Mouse (Mus musculus) cortical plate, adult 2 months (tissue): Measurements from ENCODE around the gene Zfhx3. TPM values are rescaled to one million over a fixed set of nuclear protein-coding genes. Genes with fewer than 3 reads are reported as not detected.

Experiments
- H3K27ac ChIP-seq: fragments of 200-500 bp; 2 replicates; pipeline ENCODE4 v1.5.1; 2012; ENCODE audit warnings: low read length, control low read depth, inconsistent platforms; ENCODE audit not compliant: insufficient read depth
- H3K4me1 ChIP-seq: fragments of 200-500 bp; 2 replicates; pipeline ENCODE4 v1.6.1; 2011; ENCODE audit warnings: low read length; ENCODE audit not compliant: control insufficient read depth, insufficient read depth
- H3K4me3 ChIP-seq: fragments of 200-500 bp; 2 replicates; pipeline ENCODE4 v1.5.1; 2011; ENCODE audit warnings: mild to moderate bottlenecking, low read length, control low read depth; ENCODE audit not compliant: insufficient read depth
- CTCF ChIP-seq: fragments of 200-500 bp; IDR thresholded peaks from 2 replicates; pipeline ENCODE4 v1.5.1; 2011; ENCODE audit warnings: mild to moderate bottlenecking, control low read depth, low read length; ENCODE audit not compliant: insufficient read depth; ENCODE audit errors: extremely low read depth
- POLR2A ChIP-seq: fragments of 200-500 bp; IDR thresholded peaks from 2 replicates; pipeline ENCODE4 v1.6.1; 2011; ENCODE audit warnings: mild to moderate bottlenecking, low read length, control low read depth; ENCODE audit not compliant: insufficient read depth; ENCODE audit errors: extremely low read depth
- polyA plus RNA-seq: library from polyadenylated mRNA; depleted of rRNA; stranded (reverse); fragments of >200 nt; gene quantifications from 2 replicates; pipeline ENCODE4 v1.2.3, GENCODE M21; 2012

The Zfhx3 gene
- polyA plus RNA-seq, 1 experiment = 1.3 TPM

DNA sequence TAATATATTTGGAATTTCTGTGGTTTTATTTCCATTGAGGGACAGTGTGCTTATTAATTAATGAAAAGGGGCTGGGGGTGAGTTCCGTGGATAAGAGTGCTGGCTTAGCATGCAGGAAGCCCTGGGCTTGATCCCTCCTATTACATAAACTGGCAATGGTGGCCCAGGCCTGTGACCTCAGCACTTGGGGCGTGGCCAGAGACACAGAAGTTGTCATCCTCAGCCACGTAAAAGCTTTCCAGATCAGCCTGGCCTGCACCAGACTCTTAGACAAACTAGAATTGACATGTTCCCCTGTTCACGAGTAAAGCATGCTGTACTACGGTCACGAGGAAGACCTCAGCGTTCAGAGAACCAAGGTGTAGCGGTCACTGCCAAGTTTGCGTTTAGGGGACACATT, 808.4 kb downstream of the Zfhx3 start:
- H3K27ac ChIP-seq = no peak overlapping the region
- TF ChIP-seq POLR2A (no peak), CTCF (no peak)
- no peaks in the 10 kb centered on the region for H3K4me1 ChIP-seq
- H3K4me3 ChIP-seq = no peak overlapping the region

DNA sequence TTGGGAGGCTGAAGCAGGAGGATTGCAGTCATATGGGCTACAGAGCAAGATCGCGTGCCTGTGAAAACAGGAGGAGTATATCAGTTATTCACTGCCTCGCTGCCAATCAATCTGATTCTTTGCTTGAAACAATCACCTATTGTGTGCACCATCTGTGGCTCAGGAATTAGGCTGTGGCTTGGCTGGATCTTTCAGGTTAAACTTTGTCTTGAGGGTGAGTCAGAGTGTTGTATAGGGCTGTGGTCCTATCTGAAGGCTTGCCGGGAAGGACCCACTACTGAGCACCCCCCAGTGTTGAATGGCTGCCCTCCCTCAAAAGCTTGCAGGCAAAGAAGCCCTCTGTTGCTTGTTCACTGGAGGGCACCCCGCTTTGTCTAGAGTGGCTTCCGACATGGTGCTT, 812.1 kb downstream of the Zfhx3 start:
- Histone ChIP-seq H3K27ac (no peak overlapping the region), H3K4me3 (no peak overlapping the region), H3K4me1 (no peaks in the 10 kb centered on the region)
- TF ChIP-seq CTCF (no peak), POLR2A (no peak)

DNA sequence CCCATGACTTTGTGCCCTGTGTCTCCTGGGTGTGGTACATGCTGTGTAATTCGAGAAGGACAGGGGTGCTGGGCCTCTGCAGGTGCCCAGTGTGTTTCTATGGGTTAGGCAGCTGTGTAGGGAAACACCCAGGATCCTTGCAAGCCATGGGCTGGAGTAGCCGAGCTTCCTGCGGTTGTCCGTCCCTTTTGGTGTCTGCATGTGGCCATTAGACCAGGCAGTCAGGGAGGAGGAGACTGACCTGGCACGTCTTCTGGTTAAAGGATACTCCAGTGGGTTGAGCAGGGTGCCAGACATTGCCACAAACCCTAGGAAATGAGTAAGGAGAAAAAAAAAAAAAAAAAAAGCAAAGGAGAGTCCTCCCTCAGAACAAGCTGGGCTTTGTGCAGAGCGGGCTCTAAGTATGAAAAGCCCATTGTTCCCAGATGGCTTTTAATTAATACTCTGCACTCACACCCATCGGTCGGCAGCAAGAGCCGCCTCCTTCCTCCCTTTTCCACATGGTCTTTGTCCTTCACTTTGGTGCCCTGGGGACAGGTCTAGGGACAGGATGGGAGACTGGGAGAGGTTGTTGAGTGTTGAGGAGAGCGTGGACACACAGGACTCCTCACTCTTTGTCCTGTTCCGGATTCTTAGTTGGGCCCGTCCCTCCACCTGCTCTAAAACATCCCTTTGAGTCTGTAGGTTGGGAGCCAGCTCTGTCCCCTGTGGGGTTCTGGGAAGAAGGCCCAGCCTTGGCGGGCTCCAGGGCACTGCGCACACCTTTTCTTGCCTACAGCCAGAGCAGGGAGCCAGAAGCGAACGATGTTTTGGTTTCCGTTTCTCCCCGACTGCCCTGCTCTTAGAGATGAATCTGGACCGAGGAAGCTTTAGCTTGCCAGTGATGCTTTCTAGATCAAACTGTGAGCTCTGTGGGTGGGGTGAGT, 813.2 kb downstream of the Zfhx3 start:
- TF ChIP-seq POLR2A = no peak
- TF ChIP-seq CTCF = no peak
- no peak overlapping the region for H3K4me3 ChIP-seq
- H3K27ac ChIP-seq = no peak overlapping the region
- H3K4me1 ChIP-seq = no peaks in the 10 kb centered on the region

DNA sequence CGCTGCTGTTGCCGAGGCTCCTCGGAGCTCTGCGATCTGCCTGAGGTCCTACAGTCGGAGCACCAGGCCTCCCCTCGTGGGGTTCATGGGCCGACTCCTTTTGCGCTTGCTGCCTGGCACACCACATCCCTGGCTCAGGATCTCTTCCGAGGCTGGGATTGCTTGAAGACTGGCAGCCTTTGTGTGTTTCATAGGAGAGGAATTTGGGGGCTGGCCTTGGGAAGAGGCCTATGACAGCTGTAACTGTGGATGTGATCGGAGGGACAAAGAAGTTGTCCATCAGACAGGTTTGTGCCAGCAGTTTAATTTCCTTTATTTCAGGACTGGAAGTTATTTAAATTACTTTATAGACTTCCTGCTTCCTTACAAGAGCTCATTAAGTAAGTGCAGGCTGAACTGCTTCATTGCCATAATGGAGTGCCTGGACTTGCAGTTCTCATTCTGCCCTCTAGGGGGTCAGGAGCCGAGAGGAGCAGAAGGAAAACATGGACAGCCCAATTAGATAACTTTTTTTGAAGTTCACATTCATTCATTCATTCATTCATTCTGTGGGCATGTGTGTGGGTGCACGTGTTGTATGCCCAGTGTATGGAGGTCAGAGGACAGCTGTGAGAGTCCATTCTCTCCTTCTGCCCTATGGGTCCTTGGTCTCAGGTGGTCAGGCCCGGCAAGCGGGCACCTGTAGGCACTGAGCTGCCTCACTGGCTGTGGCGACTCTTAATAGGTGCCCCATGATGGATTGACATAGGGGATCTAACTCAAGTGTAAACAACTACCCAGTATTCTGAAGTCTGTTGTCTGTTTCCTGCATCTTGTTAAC, 817.3 kb downstream of the Zfhx3 start:
- H3K27ac ChIP-seq = no peak overlapping the region
- no peaks in the 10 kb centered on the region for H3K4me1 ChIP-seq
- TF ChIP-seq POLR2A (no peak), CTCF (peak; percentile 65)
- no peak overlapping the region for H3K4me3 ChIP-seq

DNA sequence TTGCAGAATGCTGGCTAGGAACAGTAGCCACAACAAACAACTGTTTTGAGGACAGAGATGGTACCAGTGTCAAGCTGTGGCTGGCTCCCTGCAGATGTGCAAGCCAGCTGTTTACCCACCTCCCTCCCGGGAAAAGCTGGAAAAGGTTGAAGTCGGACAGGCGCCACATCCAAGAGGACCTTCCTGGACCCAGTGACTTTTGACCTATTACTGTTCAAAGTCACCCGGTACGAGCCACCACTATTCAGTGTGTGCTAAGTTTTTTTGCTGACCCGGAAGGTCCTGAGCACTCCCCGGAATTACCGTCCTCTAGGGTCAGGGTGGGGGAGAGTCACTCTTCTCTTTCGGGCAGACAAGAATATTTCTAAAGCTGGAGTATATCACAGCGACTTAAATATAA, 818.3 kb downstream of the Zfhx3 start:
- H3K4me3 ChIP-seq = no peak overlapping the region
- TF ChIP-seq POLR2A (no peak), CTCF (no peak)
- H3K4me1 ChIP-seq = no peaks in the 10 kb centered on the region
- no peak overlapping the region for H3K27ac ChIP-seq

DNA sequence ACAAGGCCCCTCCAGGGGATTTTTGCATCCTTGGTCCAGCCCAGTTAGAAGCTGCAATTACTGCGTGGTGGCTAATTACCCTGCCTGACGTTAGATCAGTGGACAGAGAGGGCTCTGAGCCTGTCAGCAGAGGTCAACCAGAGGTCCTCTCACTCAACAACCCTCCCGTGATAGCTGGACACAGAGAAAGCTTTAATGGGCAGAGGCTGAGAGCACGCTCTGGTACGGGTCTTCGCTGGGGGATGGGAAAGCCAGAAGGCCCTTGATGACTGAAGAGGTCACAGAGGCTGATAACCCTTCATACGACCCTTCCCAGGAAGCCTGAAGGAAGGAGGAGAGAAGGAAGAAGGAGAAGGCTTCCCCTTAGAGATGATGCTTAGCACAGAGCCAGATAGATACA, 820.1 kb downstream of the Zfhx3 start:
- no peaks in the 10 kb centered on the region for H3K4me1 ChIP-seq
- TF ChIP-seq CTCF (no peak), POLR2A (no peak)
- H3K4me3 ChIP-seq = no peak overlapping the region
- H3K27ac ChIP-seq = no peak overlapping the region

DNA sequence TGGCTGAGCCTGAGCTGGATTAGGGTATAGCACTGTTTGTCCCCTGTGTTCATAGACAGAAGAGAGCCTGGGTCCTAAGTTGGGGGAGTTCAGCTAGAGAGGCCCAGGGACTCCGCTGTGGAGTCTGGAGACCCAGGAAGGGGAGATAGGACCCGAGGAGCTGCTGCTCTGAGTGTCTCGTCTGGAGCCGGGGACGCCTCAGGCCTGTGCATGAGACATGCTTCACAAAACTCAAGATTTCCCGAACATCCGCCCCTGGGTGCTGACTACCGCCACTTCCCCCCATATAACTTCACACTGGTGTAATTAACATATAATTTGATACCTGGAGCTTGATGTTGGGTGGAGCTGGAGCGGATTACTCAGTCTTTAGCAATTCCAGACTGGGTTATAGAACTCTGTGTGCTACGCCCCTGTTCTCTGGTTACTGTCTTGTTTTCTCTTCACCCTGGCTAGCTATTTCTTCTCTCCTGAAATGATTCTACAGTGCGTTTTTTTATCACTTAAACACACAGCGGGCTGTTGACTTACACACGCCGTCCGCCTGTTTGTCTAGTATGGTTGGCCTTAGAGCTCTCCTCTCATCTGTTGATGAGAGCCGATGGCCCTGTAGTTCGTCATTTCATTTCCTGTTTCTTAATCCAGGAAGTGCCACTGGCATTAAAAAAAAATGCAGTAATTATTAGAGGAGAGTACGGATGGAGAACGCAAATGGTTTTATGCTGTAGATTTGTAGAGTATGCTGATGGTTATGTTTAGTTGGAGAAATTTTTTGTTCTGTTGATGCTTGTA, 822.2 kb downstream of the Zfhx3 start:
- no peak for TF ChIP-seq POLR2A
- no peak for TF ChIP-seq CTCF
- Histone ChIP-seq H3K4me3 (no peak overlapping the region), H3K4me1 (no peaks in the 10 kb centered on the region), H3K27ac (no peak overlapping the region)

DNA sequence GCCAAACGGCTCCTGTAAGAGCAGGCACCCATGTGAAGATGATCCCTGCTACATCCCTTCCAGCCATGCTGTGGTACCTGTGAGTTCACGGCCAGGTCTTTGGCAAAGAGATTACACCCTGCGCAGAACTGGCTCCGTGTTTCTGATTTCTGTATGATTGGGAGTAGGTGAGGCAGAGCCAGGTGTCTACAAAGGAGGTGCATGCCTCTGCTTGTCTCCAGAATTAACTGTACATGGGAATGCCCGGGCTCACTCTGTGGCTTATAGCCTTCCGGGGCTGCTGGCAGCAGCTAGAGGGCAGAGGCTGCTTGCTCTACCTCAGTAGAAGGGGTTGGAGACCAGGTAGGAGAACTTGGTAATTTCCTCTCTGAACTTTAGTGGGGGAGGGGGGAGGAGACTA, 823.7 kb downstream of the Zfhx3 start:
- TF ChIP-seq POLR2A (no peak), CTCF (no peak)
- Histone ChIP-seq H3K4me3 (no peak overlapping the region), H3K27ac (no peak overlapping the region), H3K4me1 (no peaks in the 10 kb centered on the region)

DNA sequence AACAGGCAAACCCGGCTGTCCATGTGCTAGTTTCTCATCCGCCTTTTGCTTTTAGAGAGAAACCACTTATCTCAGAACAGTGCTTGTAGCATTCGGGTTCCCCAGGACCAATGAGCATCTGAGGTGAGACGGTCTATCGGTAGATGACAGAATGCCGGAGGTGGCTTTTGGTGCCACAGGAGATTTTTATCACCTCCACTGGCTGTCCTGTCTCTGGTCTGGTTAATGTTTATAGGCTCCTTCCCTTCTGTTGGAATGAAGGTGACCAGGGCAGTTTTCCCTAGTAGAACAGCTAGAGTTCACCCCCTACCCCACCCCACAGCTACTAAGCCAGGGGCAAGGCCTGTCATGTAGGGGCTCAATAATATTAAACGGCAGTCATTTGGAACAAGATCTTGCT, 825.6 kb downstream of the Zfhx3 start:
- H3K4me1 ChIP-seq = no peaks in the 10 kb centered on the region
- no peak overlapping the region for H3K4me3 ChIP-seq
- H3K27ac ChIP-seq = no peak overlapping the region
- TF ChIP-seq CTCF (no peak), POLR2A (no peak)

DNA sequence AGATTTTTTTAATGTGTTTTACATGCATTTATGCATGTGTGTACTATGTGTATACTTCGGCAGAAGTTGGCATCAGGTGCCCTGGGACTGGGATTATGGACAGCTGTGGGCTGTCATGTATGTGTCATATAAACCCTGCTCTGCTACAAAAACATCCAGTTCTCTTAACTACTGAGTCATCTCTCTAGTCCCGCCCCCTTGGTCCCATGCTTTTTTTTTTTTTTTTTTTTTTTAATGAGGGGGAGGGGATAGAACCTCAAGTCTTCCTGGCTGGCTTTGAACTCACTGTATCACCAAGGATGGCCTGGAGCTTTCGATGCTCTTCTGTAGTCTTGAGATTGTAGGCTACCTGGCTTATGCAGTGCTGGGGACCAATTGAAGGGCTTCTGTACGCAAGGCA, 827.9 kb downstream of the Zfhx3 start:
- no peaks in the 10 kb centered on the region for H3K4me1 ChIP-seq
- no peak overlapping the region for H3K27ac ChIP-seq
- TF ChIP-seq CTCF (no peak), POLR2A (no peak)
- no peak overlapping the region for H3K4me3 ChIP-seq
